Mouse (Mus musculus) embryonic fibroblast, embryonic 13.5 days (primary cell): Measurements from ENCODE around the gene Gm47289. TPM values are rescaled to one million over a fixed set of nuclear protein-coding genes. Genes with fewer than 3 reads are reported as not detected.

Experiments used
- H3K27ac ChIP-seq: 2 replicates; pipeline ENCODE4 v1.5.1; 2012; ENCODE audit warnings: low read length, control low read depth, inconsistent platforms; ENCODE audit not compliant: insufficient read depth
- H3K4me1 ChIP-seq: 2 replicates; pipeline ENCODE4 v1.6.1; 2011; ENCODE audit warnings: low read length; ENCODE audit not compliant: control insufficient read depth, insufficient read depth
- H3K4me3 ChIP-seq: 2 replicates; pipeline ENCODE4 v1.5.1; 2011; ENCODE audit warnings: mild to moderate bottlenecking, control low read depth, low read length; ENCODE audit not compliant: insufficient read depth
- CTCF ChIP-seq: IDR thresholded peaks from 2 replicates; pipeline ENCODE4 v1.5.1; 2011; ENCODE audit warnings: mild to moderate bottlenecking, control low read depth, low read length, moderate library complexity, borderline replicate concordance; ENCODE audit not compliant: insufficient read depth
- POLR2A ChIP-seq: IDR thresholded peaks from 2 replicates; pipeline ENCODE4 v1.6.1; 2011; ENCODE audit warnings: low read depth, mild to moderate bottlenecking, control low read depth, low read length, moderate library complexity
- polyA plus RNA-seq: library from polyadenylated mRNA; stranded (reverse); fragments of >200 nt; gene quantifications from 2 replicates; pipeline ENCODE4 v1.2.4, GENCODE M21; 2011; ENCODE audit warnings: low read depth; ENCODE audit not compliant: missing spikeins, insufficient read length

Gene Gm47289
- polyA plus RNA-seq, 1 experiment = not detected

- no peak overlapping the region for H3K4me3 ChIP-seq
- TF ChIP-seq CTCF (no peak), POLR2A (no peak)
- no peak overlapping the region for H3K27ac ChIP-seq
Measured at GRCm38 (mm10) chr9:119201653-119202052, 42.7 kb downstream of the Gm47289 start.

GRCm38 (mm10) chr9:119203617-119204016 lies 44.7 kb downstream of the Gm47289 start:
- no peaks in the 10 kb centered on the region for H3K4me1 ChIP-seq
- H3K4me3 ChIP-seq = no peak overlapping the region
- no peak for TF ChIP-seq CTCF
- no peak overlapping the region for H3K27ac ChIP-seq

More at GRCm38 (mm10) chr9:119201653-119202052, 42.7 kb downstream of the Gm47289 start:
- no peaks in the 10 kb centered on the region for H3K4me1 ChIP-seq

GRCm38 (mm10) chr9:119205756-119206155 lies 46.8 kb downstream of the Gm47289 start:
- Histone ChIP-seq H3K4me1 (no peaks in the 10 kb centered on the region), H3K27ac (no peak overlapping the region), H3K4me3 (no peak overlapping the region)
- no peak for TF ChIP-seq POLR2A
- no peak for TF ChIP-seq CTCF

- H3K4me3 ChIP-seq = no peak overlapping the region
- H3K27ac ChIP-seq = no peak overlapping the region
- H3K4me1 ChIP-seq = no peaks in the 10 kb centered on the region
- TF ChIP-seq POLR2A (no peak), CTCF (no peak)
Measured at GRCm38 (mm10) chr9:119206666-119207065, 47.7 kb downstream of the Gm47289 start.

- Histone ChIP-seq H3K4me1 (no peaks in the 10 kb centered on the region), H3K27ac (no peak overlapping the region), H3K4me3 (no peak overlapping the region)
- TF ChIP-seq POLR2A (no peak), CTCF (no peak)
Measured at GRCm38 (mm10) chr9:119207113-119207512, 48.2 kb downstream of the Gm47289 start.

GRCm38 (mm10) chr9:119208998-119209397 lies 50.0 kb downstream of the Gm47289 start, which contains the start of gene Slc22a13:
Slc22a13 (minus strand) TSS chr9:119209098.
- no peak within 1 kb of the TSS for H3K27ac ChIP-seq
- H3K4me3 ChIP-seq = no peak within 1 kb of the TSS
- no peaks in the 10 kb centered on the region for H3K4me1 ChIP-seq
- TF ChIP-seq CTCF = no peak
- no peak for TF ChIP-seq POLR2A

Other genes starting within 250 kb of the Gm47289 start
- gene Ctdspl, start 232.7 kb upstream of the Gm47289 start, polyA plus RNA-seq = 17.5 and 25.1 TPM in 2 replicates
- 12.5 and 16.5 TPM in 2 replicates for gene Vill, start 106.4 kb upstream of the Gm47289 start, polyA plus RNA-seq
- gene Plcd1, start 65.7 kb upstream of the Gm47289 start, polyA plus RNA-seq = 28.3 and 38.7 TPM in 2 replicates
- 0.57 and 1.8 TPM in 2 replicates for gene Dlec1, start 56.7 kb upstream of the Gm47289 start, polyA plus RNA-seq
- 0.98 and 1.0 TPM in 2 replicates for gene Acaa1b, start 2.1 kb upstream of the Gm47289 start, polyA plus RNA-seq
- not detected in 2 replicates for gene Slc22a13, start 49.9 kb downstream of the Gm47289 start, polyA plus RNA-seq
- 53.8 and 56.0 TPM in 2 replicates for gene Oxsr1, start 163.3 kb downstream of the Gm47289 start, polyA plus RNA-seq
- 41.4 and 42.4 TPM in 2 replicates for gene Acaa1a, start 180.5 kb downstream of the Gm47289 start, polyA plus RNA-seq
- 25.8 and 27.7 TPM in 2 replicates for gene Myd88, start 182.2 kb downstream of the Gm47289 start, polyA plus RNA-seq
- gene Xylb, start 198.2 kb downstream of the Gm47289 start, polyA plus RNA-seq = 4.1 and 4.5 TPM in 2 replicates
- not detected in 2 replicates for gene Slc22a14, start 206.4 kb downstream of the Gm47289 start, polyA plus RNA-seq
- gene Acvr2b, start 243.0 kb downstream of the Gm47289 start, polyA plus RNA-seq = 0.90 and 1.2 TPM in 2 replicates